Mouse (Mus musculus) olfactory bulb, adult 2 months (tissue): ENCODE measurements around the gene Synm. TPM values are rescaled to one million over a fixed set of nuclear protein-coding genes. Genes with fewer than 3 reads are reported as not detected.

Source experiments
- H3K27ac ChIP-seq: fragments of 200-500 bp; 2 replicates; pipeline ENCODE4 v1.5.1; 2012; ENCODE audit warnings: low read depth, low read length; ENCODE audit not compliant: insufficient read depth
- H3K4me1 ChIP-seq: fragments of 200-500 bp; 2 replicates; pipeline ENCODE4 v1.6.1; 2012; ENCODE audit warnings: low read length; ENCODE audit not compliant: control insufficient read depth, insufficient read depth
- H3K4me3 ChIP-seq: fragments of 200-500 bp; 2 replicates; pipeline ENCODE4 v1.5.1; 2012; ENCODE audit warnings: mild to moderate bottlenecking, low read depth, low read length, moderate library complexity; ENCODE audit not compliant: insufficient read depth
- CTCF ChIP-seq: fragments of 200-500 bp; IDR thresholded peaks from 2 replicates; pipeline ENCODE4 v1.5.1; 2012; ENCODE audit warnings: low read depth, mild to moderate bottlenecking, low read length, moderate library complexity; ENCODE audit not compliant: insufficient read depth
- POLR2A ChIP-seq: fragments of 200-500 bp; IDR thresholded peaks from 2 replicates; pipeline ENCODE4 v1.6.1; 2012; ENCODE audit warnings: mild to moderate bottlenecking, low read depth, low read length, moderate library complexity; ENCODE audit not compliant: insufficient read depth
- WGBS: fragments of 180-500 bp; shearing (Covaris S2); methylation state at CpG from one replicate; pipeline ENCODE4 v1.1.7; 2018; 5-methylcytosine and 5-hydroxymethylcytosine counted together
- polyA plus RNA-seq: library from polyadenylated mRNA; stranded (reverse); fragments of >200 nt; gene quantifications from 2 replicates; pipeline ENCODE4 v1.2.4, GENCODE M21; 2012; ENCODE audit warnings: low replicate concordance; ENCODE audit not compliant: missing spikeins, insufficient read depth, insufficient read length

The Synm gene
- polyA plus RNA-seq, 1 experiment, result not detected

DNA sequence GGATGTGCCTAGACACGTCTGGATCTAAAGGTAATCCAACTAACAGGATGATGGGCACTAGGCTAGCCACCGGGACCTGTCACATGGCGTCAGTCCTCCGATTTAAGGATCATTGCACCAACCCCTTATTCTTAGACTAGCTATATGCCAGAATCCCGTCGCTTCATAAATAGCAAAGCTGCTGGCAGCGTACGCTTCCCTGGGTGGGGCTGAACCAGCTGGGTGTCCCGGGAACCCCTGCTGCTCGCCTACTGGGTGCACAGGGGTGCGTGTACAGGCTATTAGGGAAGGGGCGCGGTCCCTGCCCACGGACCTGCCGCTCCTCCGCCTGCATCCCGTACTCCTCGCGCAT lies 1.1 kb downstream of the Synm start:
- TF ChIP-seq CTCF (no peak), POLR2A (no peak)
- Histone ChIP-seq H3K4me1 (peaks cover 3% of the 10 kb centered on the region; the same call in 1 of the 2 replicates), H3K4me3 (peak overlapping the region; percentile 51), H3K27ac (no peak overlapping the region)
- whole genome bisulfite sequencing, result under 1% methylated on average over 19 of the region's 19 CpGs

GRCm38 (mm10) chr7:67756636-67757035 lies 2.9 kb downstream of the Synm start:
- Histone ChIP-seq H3K4me3 (no peak overlapping the region), H3K4me1 (peaks cover 3% of the 10 kb centered on the region; the same call in 1 of the 2 replicates), H3K27ac (no peak overlapping the region)
- TF ChIP-seq CTCF, result no peak
- TF ChIP-seq POLR2A, result no peak
- WGBS, result 90% methylated on average over 5 of the region's 5 CpGs

- no peak overlapping the region for H3K27ac ChIP-seq
- 95% methylated on average over 7 of the region's 7 CpGs for WGBS
- peaks cover 3% of the 10 kb centered on the region; the same call in 1 of the 2 replicates for H3K4me1 ChIP-seq
- no peak overlapping the region for H3K4me3 ChIP-seq
- TF ChIP-seq POLR2A (no peak), CTCF (no peak)
Observed at GRCm38 (mm10) chr7:67755366-67755765, 4.2 kb downstream of the Synm start.

GRCm38 (mm10) chr7:67754606-67755005 lies 4.9 kb downstream of the Synm start:
- no peak overlapping the region for H3K27ac ChIP-seq
- peaks cover 3% of the 10 kb centered on the region; the same call in 1 of the 2 replicates for H3K4me1 ChIP-seq
- 58% methylated on average over 11 of the region's 11 CpGs for WGBS
- no peak for TF ChIP-seq CTCF
- no peak for TF ChIP-seq POLR2A
- no peak overlapping the region for H3K4me3 ChIP-seq

DNA sequence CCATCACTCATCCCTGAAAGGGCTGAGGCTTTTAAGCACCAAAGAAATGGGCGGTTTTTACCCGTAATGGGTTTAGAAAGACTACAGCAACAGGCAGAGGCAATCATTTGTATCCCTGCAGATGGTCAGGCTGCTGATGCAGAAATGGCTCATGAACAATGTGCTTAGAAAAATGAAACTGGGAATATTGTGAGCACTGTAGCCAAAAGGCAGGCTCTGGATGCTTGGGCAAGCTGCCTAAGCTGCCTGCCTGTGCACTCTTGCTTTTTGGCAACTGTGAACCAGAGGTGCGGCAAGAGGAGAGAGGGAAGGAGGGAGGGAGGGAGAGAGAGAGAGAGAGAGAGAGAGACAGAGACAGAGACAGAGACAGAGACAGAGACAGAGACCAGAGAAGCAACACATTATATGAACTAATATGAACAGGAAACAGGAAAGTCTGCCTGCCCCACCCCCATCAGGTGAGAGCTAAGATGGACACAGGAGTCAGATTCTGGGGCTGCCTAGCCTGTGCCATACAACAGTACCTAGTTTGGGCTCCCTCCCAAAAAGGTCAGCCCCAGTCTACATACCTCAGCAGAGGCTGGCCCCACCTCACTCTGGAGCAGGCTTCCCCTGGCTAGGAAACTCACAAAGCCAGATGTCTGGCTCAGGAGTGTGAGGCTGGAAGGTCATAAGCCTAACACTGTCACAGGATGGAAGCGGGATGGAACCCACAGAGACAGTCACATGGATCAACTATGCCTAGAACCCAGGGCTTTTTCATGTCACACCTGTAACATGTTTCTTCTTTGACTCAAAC lies 9.9 kb downstream of the Synm start:
- H3K4me3 ChIP-seq, result no peak overlapping the region
- no peaks in the 10 kb centered on the region for H3K4me1 ChIP-seq
- 78% methylated on average over 4 of the region's 4 CpGs for WGBS
- TF ChIP-seq POLR2A (no peak), CTCF (no peak)
- H3K27ac ChIP-seq, result no peak overlapping the region

- Histone ChIP-seq H3K4me3 (no peak overlapping the region), H3K27ac (no peak overlapping the region), H3K4me1 (no peaks in the 10 kb centered on the region)
- TF ChIP-seq POLR2A (no peak), CTCF (no peak)
- 96% methylated on average over 4 of the region's 4 CpGs for WGBS
Observed at GRCm38 (mm10) chr7:67747731-67748305, 11.7 kb downstream of the Synm start.

DNA sequence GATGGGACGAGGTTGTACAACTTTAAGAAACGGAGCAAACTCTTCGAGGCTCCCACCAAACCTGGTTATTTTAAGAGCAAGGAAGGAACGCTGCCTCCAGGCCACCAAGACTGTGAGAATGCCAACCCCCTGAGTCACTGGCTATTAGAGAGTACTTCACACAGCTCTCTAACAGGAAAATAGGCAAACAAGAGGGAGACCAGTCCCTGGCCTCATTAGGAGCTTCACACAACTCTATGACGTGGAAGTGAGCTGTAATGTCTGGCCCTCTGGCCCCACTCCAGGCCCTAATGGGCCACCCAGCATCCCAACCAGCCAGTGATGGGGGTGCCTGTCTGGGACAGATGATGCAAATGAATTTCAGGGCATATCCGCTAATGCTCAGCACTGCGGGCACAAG lies 17.8 kb downstream of the Synm start:
- TF ChIP-seq POLR2A (no peak), CTCF (no peak)
- peaks cover 14% of the 10 kb centered on the region for H3K4me1 ChIP-seq
- H3K27ac ChIP-seq, result no peak overlapping the region
- no peak overlapping the region for H3K4me3 ChIP-seq
- WGBS, result 51% methylated on average over 7 of the region's 7 CpGs

GRCm38 (mm10) chr7:67740796-67741195 lies 18.7 kb downstream of the Synm start:
- Histone ChIP-seq H3K4me3 (no peak overlapping the region), H3K27ac (no peak overlapping the region), H3K4me1 (peaks cover 20% of the 10 kb centered on the region)
- TF ChIP-seq CTCF (no peak), POLR2A (no peak)
- 88% methylated on average over 5 of the region's 5 CpGs for WGBS

DNA sequence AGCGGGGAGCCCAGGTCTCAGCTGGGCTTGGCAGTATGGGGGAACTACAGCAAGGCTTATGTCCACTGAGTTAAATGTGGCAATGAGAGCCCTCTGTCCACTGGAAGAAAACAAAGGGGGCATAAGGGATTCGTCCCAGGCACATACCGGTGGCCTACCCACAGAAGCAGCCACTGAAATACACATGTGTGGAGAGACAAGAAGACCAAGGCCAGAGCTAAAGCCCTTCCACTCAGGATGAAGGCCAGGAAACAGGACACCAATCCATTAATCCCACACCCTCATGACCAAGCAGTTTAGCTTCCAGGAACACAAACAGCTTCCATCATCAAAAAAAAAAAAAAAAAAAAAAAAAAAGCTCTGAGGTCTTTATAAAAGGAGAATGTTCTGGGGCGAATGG lies 19.2 kb downstream of the Synm start:
- Histone ChIP-seq H3K4me3 (no peak overlapping the region), H3K27ac (no peak overlapping the region), H3K4me1 (peaks cover 20% of the 10 kb centered on the region)
- 90% methylated on average over 4 of the region's 4 CpGs for WGBS
- TF ChIP-seq POLR2A, result no peak
- no peak for TF ChIP-seq CTCF
